ENCODE assay signal across 8 mouse cellular contexts in the genomic region with DNA sequence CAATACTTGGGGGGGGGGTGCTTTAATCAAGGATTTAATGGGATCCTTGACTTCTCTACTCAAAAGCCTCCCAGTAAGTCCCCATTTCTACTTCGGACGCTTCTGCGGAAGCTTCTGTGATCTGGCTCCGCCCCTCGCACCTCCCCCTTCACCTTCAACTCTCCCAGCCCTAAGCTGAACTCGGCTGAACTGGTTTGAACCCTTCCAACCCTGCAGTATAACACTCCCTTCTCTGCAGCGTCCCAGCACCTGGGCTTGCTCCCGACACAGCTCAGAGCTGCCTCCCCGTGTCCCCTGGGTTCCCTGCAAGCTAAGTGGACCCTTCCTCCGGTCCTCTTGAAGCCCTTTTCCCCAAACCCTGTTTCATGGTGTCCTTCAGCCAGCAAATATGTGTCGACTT.
DNase-seq lines count a peak whose midpoint lies in the region; ATAC-seq and TF ChIP-seq lines count a peak whose summit lies in the region.

No protein-coding gene starts in this region.

- H3K4me2 ChIP-seq in hindbrain, embryonic 15.5 days = peak overlapping the region; percentile 33

- H3K4me1 ChIP-seq in ES-Bruce4 (ENCODE audit: control insufficient read depth, insufficient read depth, low read length) = no peaks in the 10 kb centered on the region
- H3K4me1 ChIP-seq in hindbrain, embryonic 15.5 days (replicated peaks) = peaks cover 9% of the 10 kb centered on the region; the same call in 1 of the 2 replicates
- H3K4me1 ChIP-seq in liver, adult 2 months (ENCODE audit: control insufficient read depth, insufficient read depth, low read length) = peaks cover 37% of the 10 kb centered on the region

- no peak overlapping the region for H3K9ac ChIP-seq in ES-Bruce4 (ENCODE audit: low read depth, poor library complexity, severe bottlenecking)
- H3K9ac ChIP-seq in hindbrain, embryonic 15.5 days = no peak overlapping the region
- peak overlapping the region; percentile 62 for H3K9ac ChIP-seq in liver, adult 2 months (ENCODE audit: low read depth, low read length)

- no peaks in the 10 kb centered on the region for H3K27me3 ChIP-seq in ES-Bruce4 (ENCODE audit: control insufficient read depth, insufficient read depth, low read length, poor library complexity, severe bottlenecking)
- no peaks in the 10 kb centered on the region for H3K27me3 ChIP-seq in hindbrain, embryonic 15.5 days
- no peaks in the 10 kb centered on the region for H3K27me3 ChIP-seq in liver, adult 2 months (ENCODE audit: control insufficient read depth, insufficient read depth, low read length)

- WGBS in hindbrain, embryonic 15.5 days = 4% methylated on average over 11 of the region's 11 CpGs
- WGBS in liver, adult 2 months = under 1% methylated on average over 11 of the region's 11 CpGs

- no peak for TF ChIP-seq POLR2A in ES-Bruce4 (IDR thresholded peaks at IDR 0.05; ENCODE audit: insufficient read depth, low read length)
- 0 out of 2 replicates have a peak, but pooled peaks have one; percentile 29 for TF ChIP-seq POLR2A in liver, adult 2 months (IDR thresholded peaks at IDR 0.05; ENCODE audit: extremely low read depth, insufficient read depth, low read length)

- H3K9me3 ChIP-seq in ES-Bruce4 (replicated peaks; ENCODE audit: control insufficient read depth, insufficient read depth, low read length, poor library complexity, severe bottlenecking) = no peaks in the 10 kb centered on the region
- no peaks in the 10 kb centered on the region for H3K9me3 ChIP-seq in hindbrain, embryonic 15.5 days

- peak; percentile 66 for TF ChIP-seq CTCF in ES-Bruce4 (IDR thresholded peaks at IDR 0.05; ENCODE audit: low read depth, low read length)
- TF ChIP-seq CTCF in gastrocnemius, adult 2 months (IDR thresholded peaks at IDR 0.05) = peak; percentile 53
- TF ChIP-seq CTCF in liver, adult 2 months (IDR thresholded peaks at IDR 0.05; ENCODE audit: low read depth, low read length) = peak; percentile 78

- H3K27ac ChIP-seq in ES-Bruce4 (ENCODE audit: insufficient read depth, low read length) = no peak overlapping the region
- peak overlapping the region; percentile 82 for H3K27ac ChIP-seq in gastrocnemius, adult 2 months
- no peak overlapping the region for H3K27ac ChIP-seq in hindbrain, embryonic 15.5 days (replicated peaks)
- H3K27ac ChIP-seq in liver, adult 2 months (replicated peaks; ENCODE audit: insufficient read depth, low read depth, low read length) = peak overlapping the region; percentile 91

- no peak for ATAC-seq in hindbrain, embryonic 15.5 days (ENCODE audit: low FRiP score, low read depth)

- H3K4me3 ChIP-seq in ES-Bruce4 (ENCODE audit: low read depth, low read length) = no peak overlapping the region
- peak overlapping the region; percentile 59 for H3K4me3 ChIP-seq in gastrocnemius, adult 2 months
- H3K4me3 ChIP-seq in hindbrain, embryonic 15.5 days = no peak overlapping the region
- peak overlapping the region; percentile 38 for H3K4me3 ChIP-seq in liver, adult 2 months (ENCODE audit: insufficient read depth, low read depth, low read length)

- peak; percentile 83; the same call in 1 of the 2 replicates for TF ChIP-seq EP300 in ES-Bruce4 (IDR thresholded peaks at IDR 0.05; ENCODE audit: insufficient read depth, low read depth, low read length)

- no peaks in the 10 kb centered on the region; the same call in 1 of the 2 replicates for H3K79me2 ChIP-seq in liver, adult 2 months (ENCODE audit: control insufficient read depth, insufficient read depth, low read length)

- intact Hi-C loops in gastrocnemius, adult 2 months (cut with DNase I) = no loop called here

- peak; percentile 83 to 86 for DNase-seq in adrenal gland, postnatal 36 days
- peak; percentile 74 for DNase-seq in gastrocnemius, adult 2 months
- DNase-seq in liver, adult 2 months (ENCODE audit: extremely low read depth, low read depth, low spot score) = peak; percentile 96
- peak; percentile 33 to 34 for DNase-seq in natural killer cell, adult 2 months (ENCODE audit: low spot score in 2 of 2)
- DNase-seq in thymus, postnatal 25 days = peak; percentile 71
- no peak for DNase-seq in right cerebral cortex, adult 18-20 months

- no peaks in the 10 kb centered on the region for H3K36me3 ChIP-seq in ES-Bruce4 (ENCODE audit: control insufficient read depth, insufficient read depth, low read length, poor library complexity, severe bottlenecking)
- H3K36me3 ChIP-seq in hindbrain, embryonic 15.5 days = no peaks in the 10 kb centered on the region
- H3K36me3 ChIP-seq in liver, adult 2 months (ENCODE audit: control insufficient read depth, insufficient read depth, low read length) = no peaks in the 10 kb centered on the region

Comparison
In these comparisons a context has a peak if more than half of its experiments do, and no peak if none do; other contexts are left out.
1. H3K27ac ChIP-seq: peak in gastrocnemius, adult 2 months (single experiment) and liver, adult 2 months (single experiment); none in ES-Bruce4 (single experiment) and hindbrain, embryonic 15.5 days (single experiment).
2. H3K4me3 ChIP-seq: peak in gastrocnemius, adult 2 months (single experiment) and liver, adult 2 months (single experiment); none in ES-Bruce4 (single experiment) and hindbrain, embryonic 15.5 days (single experiment).
3. Peak in every context shown above with its lines, with median percentiles within 50 percentile points of each other: CTCF ChIP-seq.